Mouse (Mus musculus): ENCODE data around the gene Lztfl1. TPM values are rescaled to one million over a fixed set of nuclear protein-coding genes. Genes with fewer than 3 reads are reported as not detected.

Gene Lztfl1
- polyA plus RNA-seq, 1 experiment from 2014 or later: 66.9 TPM

DNA sequence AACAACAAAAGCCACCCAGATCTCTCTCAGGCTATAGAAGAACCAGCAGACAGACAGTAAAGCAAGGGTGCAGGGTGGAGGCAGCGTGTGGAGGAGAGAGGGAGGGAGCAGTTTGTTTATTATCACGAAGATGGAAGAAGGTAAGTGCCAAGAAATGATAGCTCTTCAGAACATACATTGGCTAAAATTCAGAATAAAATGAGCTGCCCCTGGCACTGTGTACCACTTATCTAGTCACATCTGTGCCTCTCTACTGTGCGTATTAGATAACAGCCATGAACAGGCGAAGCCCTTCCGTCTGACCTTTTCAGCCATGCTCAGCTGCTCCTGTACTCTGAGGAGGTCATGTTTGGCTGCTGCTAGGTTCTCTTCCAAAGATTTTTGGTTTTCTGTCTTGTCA lies 15.7 kb downstream of the Lztfl1 start:
- 88% methylated on average over 5 of the region's 5 CpGs for WGBS

DNA sequence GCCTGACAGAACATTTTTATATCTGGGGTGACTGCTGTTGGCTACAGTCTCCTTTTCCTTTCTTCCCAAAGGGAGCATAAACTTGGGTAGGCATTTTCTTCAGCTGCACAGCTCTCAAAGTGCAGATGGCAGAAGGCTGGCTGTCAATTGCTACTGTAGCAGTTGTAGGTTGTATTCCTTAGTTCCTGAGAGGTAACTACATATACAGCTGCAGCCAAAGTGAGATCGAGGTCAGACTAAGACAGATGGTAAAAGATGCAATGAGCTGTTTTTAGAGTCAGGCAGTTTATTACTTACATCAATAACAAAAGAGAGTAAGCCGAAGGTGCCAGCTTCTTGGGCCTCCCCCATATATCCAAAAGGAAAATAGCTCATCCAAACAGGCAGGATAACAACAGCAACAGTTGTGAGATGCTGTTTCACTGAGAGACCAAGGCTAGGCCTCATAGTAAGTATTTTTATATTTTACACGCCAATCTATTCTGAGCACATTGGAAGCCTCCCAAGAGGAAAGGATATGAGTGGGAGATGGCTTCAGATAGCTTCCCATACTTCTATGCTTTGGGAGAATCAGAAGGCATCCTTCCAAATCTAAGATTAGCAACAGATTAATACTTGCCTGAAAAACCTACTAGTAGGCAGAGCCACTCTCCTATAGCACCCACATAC lies 21.7 kb downstream of the Lztfl1 start:
- H3K4me2 ChIP-seq (replicated peaks; ENCODE audit: low read depth, low read length): no peak overlapping the region
- H3K36me3 ChIP-seq (ENCODE audit: control insufficient read depth, insufficient read depth, low read length): peaks cover 18% of the 10 kb centered on the region
- no peaks in the 10 kb centered on the region for H3K9me3 ChIP-seq (ENCODE audit: control insufficient read depth, low read length)
- H3K4me1 ChIP-seq (ENCODE audit: control insufficient read depth, insufficient read depth, low read length): no peaks in the 10 kb centered on the region
- no peak overlapping the region for H3K27ac ChIP-seq (ENCODE audit: low read depth, low read length)
- 81% methylated on average over 3 of the region's 3 CpGs for WGBS
- H3K27me3 ChIP-seq (ENCODE audit: control insufficient read depth, insufficient read depth, low read length): no peaks in the 10 kb centered on the region
- ATAC-seq (ENCODE audit: low FRiP score, low TSS enrichment): no peak
- no peak overlapping the region for H3K4me3 ChIP-seq (ENCODE audit: low read length)
- H3K9ac ChIP-seq (ENCODE audit: low read depth, low read length): no peak overlapping the region

More for the DNA sequence above, 15.7 kb downstream of the Lztfl1 start:
- H3K9me3 ChIP-seq (ENCODE audit: control insufficient read depth, low read length): no peaks in the 10 kb centered on the region
- ATAC-seq (ENCODE audit: low FRiP score, low TSS enrichment): no peak
- H3K4me2 ChIP-seq (replicated peaks; ENCODE audit: low read depth, low read length): no peak overlapping the region
- no peak overlapping the region for H3K4me3 ChIP-seq (ENCODE audit: low read length)
- H3K27ac ChIP-seq (ENCODE audit: low read depth, low read length): no peak overlapping the region
- H3K36me3 ChIP-seq (ENCODE audit: control insufficient read depth, insufficient read depth, low read length): peaks cover 41% of the 10 kb centered on the region
- no peaks in the 10 kb centered on the region for H3K4me1 ChIP-seq (ENCODE audit: control insufficient read depth, insufficient read depth, low read length)
- H3K27me3 ChIP-seq (ENCODE audit: control insufficient read depth, insufficient read depth, low read length): no peaks in the 10 kb centered on the region
- no peak overlapping the region for H3K9ac ChIP-seq (ENCODE audit: low read depth, low read length)

GRCm38 (mm10) chr9:123688227-123688626 lies 29.3 kb downstream of the Lztfl1 start:
- WGBS: 92% methylated on average over 1 of the region's 1 CpGs
- no peaks in the 10 kb centered on the region for H3K4me1 ChIP-seq (ENCODE audit: control insufficient read depth, insufficient read depth, low read length)
- no peak overlapping the region for H3K4me3 ChIP-seq (ENCODE audit: low read length)
- H3K4me2 ChIP-seq (replicated peaks; ENCODE audit: low read depth, low read length): no peak overlapping the region
- no peak for ATAC-seq (ENCODE audit: low FRiP score, low TSS enrichment)
- H3K27ac ChIP-seq (ENCODE audit: low read depth, low read length): no peak overlapping the region
- no peaks in the 10 kb centered on the region for H3K36me3 ChIP-seq (ENCODE audit: control insufficient read depth, insufficient read depth, low read length)
- no peaks in the 10 kb centered on the region for H3K27me3 ChIP-seq (ENCODE audit: control insufficient read depth, insufficient read depth, low read length)
- no peaks in the 10 kb centered on the region for H3K9me3 ChIP-seq (ENCODE audit: control insufficient read depth, low read length)
- H3K9ac ChIP-seq (ENCODE audit: low read depth, low read length): no peak overlapping the region

GRCm38 (mm10) chr9:123686206-123686605 lies 31.3 kb downstream of the Lztfl1 start:
- no peaks in the 10 kb centered on the region for H3K9me3 ChIP-seq (ENCODE audit: control insufficient read depth, low read length)

GRCm38 (mm10) chr9:123683704-123684103 lies 33.8 kb downstream of the Lztfl1 start:
- WGBS: 53% methylated on average over 3 of the region's 3 CpGs
- Histone ChIP-seq H3K4me2 (replicated peaks; ENCODE audit: low read depth, low read length) (no peak overlapping the region), H3K9me3 (ENCODE audit: control insufficient read depth, low read length) (no peaks in the 10 kb centered on the region), H3K27ac (ENCODE audit: low read depth, low read length) (no peak overlapping the region), H3K4me1 (ENCODE audit: control insufficient read depth, insufficient read depth, low read length) (peaks cover 1% of the 10 kb centered on the region; the same call in 1 of the 2 replicates), H3K4me3 (ENCODE audit: low read length) (no peak overlapping the region), H3K27me3 (ENCODE audit: control insufficient read depth, insufficient read depth, low read length) (peaks cover 11% of the 10 kb centered on the region), H3K36me3 (ENCODE audit: control insufficient read depth, insufficient read depth, low read length) (no peaks in the 10 kb centered on the region), H3K9ac (ENCODE audit: low read depth, low read length) (no peak overlapping the region)
- no peak for ATAC-seq (ENCODE audit: low FRiP score, low TSS enrichment)

More at GRCm38 (mm10) chr9:123686206-123686605, 31.3 kb downstream of the Lztfl1 start:
- H3K4me3 ChIP-seq (ENCODE audit: low read length): no peak overlapping the region
- ATAC-seq (ENCODE audit: low FRiP score, low TSS enrichment): no peak
- H3K27me3 ChIP-seq (ENCODE audit: control insufficient read depth, insufficient read depth, low read length): no peaks in the 10 kb centered on the region
- no peak overlapping the region for H3K4me2 ChIP-seq (replicated peaks; ENCODE audit: low read depth, low read length)
- H3K9ac ChIP-seq (ENCODE audit: low read depth, low read length): no peak overlapping the region
- H3K27ac ChIP-seq (ENCODE audit: low read depth, low read length): no peak overlapping the region
- WGBS: 79% methylated on average over 5 of the region's 5 CpGs
- no peaks in the 10 kb centered on the region for H3K36me3 ChIP-seq (ENCODE audit: control insufficient read depth, insufficient read depth, low read length)
- H3K4me1 ChIP-seq (ENCODE audit: control insufficient read depth, insufficient read depth, low read length): no peaks in the 10 kb centered on the region

DNA sequence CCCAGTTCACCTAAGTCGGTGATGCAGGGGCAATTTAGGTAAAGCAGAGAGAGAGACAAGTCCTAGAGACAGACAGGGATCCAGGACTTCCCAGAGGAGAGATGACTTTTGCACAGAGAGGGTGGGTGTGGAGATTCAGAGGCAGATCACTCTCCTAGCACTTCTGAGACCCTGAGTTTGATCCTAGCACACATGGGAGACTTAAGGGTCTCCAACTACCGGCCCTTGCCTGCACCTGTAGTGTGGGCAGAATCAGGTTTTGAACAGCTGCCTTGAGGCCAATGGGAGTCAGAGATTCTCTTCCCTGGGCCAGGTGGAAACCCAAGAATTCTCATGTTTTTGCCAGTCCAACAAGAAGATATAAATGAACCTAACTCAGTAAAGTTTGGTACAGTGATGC lies 38.3 kb downstream of the Lztfl1 start:
- peak overlapping the region; percentile 43; the same call in 1 of the 2 replicates for H3K4me3 ChIP-seq (ENCODE audit: low read length)
- H3K27me3 ChIP-seq (ENCODE audit: control insufficient read depth, insufficient read depth, low read length): peaks cover 36% of the 10 kb centered on the region
- no peak overlapping the region for H3K9ac ChIP-seq (ENCODE audit: low read depth, low read length)
- WGBS: 32% methylated on average over 2 of the region's 2 CpGs
- H3K4me2 ChIP-seq (replicated peaks; ENCODE audit: low read depth, low read length): peak overlapping the region; percentile 77
- no peak overlapping the region for H3K27ac ChIP-seq (ENCODE audit: low read depth, low read length)
- H3K9me3 ChIP-seq (ENCODE audit: control insufficient read depth, low read length): no peaks in the 10 kb centered on the region
- no peaks in the 10 kb centered on the region for H3K36me3 ChIP-seq (ENCODE audit: control insufficient read depth, insufficient read depth, low read length)
- peaks cover 8% of the 10 kb centered on the region; the same call in 1 of the 2 replicates for H3K4me1 ChIP-seq (ENCODE audit: control insufficient read depth, insufficient read depth, low read length)
- ATAC-seq (ENCODE audit: low FRiP score, low TSS enrichment): no peak

GRCm38 (mm10) chr9:123678327-123679105 lies 39.0 kb downstream of the Lztfl1 start, which contains the start of the genes Ccr9 and Slc6a20a:
Gene Ccr9, plus strand, starts transcription at chr9:123678439.
Gene Slc6a20a, minus strand, starts transcription at chr9:123678885.
- ATAC-seq (ENCODE audit: low FRiP score, low TSS enrichment): peak; percentile 84
- Histone ChIP-seq H3K36me3 (ENCODE audit: control insufficient read depth, insufficient read depth, low read length) (no peaks in the 10 kb centered on the region), H3K4me3 (ENCODE audit: low read length) (peak within 1 kb of the TSS; percentile 43), H3K9ac (ENCODE audit: low read depth, low read length) (peak within 1 kb of the TSS; percentile 29; the same call in 1 of the 2 replicates), H3K9me3 (ENCODE audit: control insufficient read depth, low read length) (no peaks in the 10 kb centered on the region), H3K27ac (ENCODE audit: low read depth, low read length) (no peak within 1 kb of the TSS), H3K27me3 (ENCODE audit: control insufficient read depth, insufficient read depth, low read length) (peaks cover 36% of the 10 kb centered on the region), H3K4me2 (replicated peaks; ENCODE audit: low read depth, low read length) (peak within 1 kb of the TSS; percentile 77), H3K4me1 (ENCODE audit: control insufficient read depth, insufficient read depth, low read length) (peaks cover 8% of the 10 kb centered on the region; the same call in 1 of the 2 replicates)
- WGBS: 2% methylated on average over 69 of the region's 73 CpGs

DNA sequence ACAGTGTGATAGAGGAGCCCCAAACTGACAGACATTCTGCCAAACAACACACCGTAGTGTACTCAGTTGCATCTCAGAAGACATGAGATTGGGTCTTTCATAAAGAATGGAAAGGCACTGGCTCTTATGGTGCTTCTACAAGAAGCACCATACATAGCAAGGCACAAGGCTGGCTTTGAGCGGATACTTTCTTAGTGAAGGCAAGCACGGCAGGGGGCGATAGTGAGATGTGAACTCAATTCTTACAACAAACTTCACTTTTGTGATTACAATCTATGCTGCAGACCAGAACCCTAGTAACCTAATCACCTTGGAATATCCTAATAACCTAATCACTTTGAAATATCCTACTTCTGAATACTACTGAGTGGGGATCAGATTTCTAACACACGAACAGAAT lies 51.9 kb downstream of the Lztfl1 start:
- Histone ChIP-seq H3K36me3 (ENCODE audit: control insufficient read depth, insufficient read depth, low read length) (no peaks in the 10 kb centered on the region), H3K27me3 (ENCODE audit: control insufficient read depth, insufficient read depth, low read length) (no peaks in the 10 kb centered on the region), H3K4me1 (ENCODE audit: control insufficient read depth, insufficient read depth, low read length) (no peaks in the 10 kb centered on the region), H3K4me2 (replicated peaks; ENCODE audit: low read depth, low read length) (no peak overlapping the region), H3K27ac (ENCODE audit: low read depth, low read length) (no peak overlapping the region), H3K4me3 (ENCODE audit: low read length) (no peak overlapping the region), H3K9ac (ENCODE audit: low read depth, low read length) (no peak overlapping the region), H3K9me3 (ENCODE audit: control insufficient read depth, low read length) (no peaks in the 10 kb centered on the region)
- WGBS: 55% methylated on average over 5 of the region's 5 CpGs
- ATAC-seq (ENCODE audit: low FRiP score, low TSS enrichment): no peak

Data from kidney, embryonic 14.5 days (tissue).